Mouse (Mus musculus): ENCODE data around the gene Ass1.
"Not testable (repeated sequence)": the region's sequence is repeated elsewhere in the genome, so short reads cannot be mapped to it uniquely, and the experiment has no call there.

Ass1 gene

DNA sequence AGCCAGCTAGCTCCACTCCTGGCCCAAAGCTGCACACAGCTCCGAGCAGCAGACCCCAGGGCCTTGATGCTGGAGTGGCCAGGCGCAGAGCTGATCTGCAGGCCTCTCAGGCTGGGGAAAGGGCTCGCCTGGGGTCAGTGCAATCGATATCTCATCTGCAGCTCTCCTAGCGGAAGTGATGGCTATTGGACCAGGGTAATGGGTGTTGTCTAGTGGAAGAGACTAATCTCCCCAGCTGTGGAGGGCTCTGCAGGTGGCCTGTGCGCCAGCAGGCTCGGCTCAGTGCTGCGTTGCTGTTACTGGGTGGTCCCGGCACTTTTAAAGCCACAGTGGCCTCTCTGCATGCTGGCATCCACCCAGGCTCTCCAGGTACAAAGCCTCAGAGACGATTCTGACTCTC is 55.8 kb downstream of the Ass1 start:
- DNase-seq (ENCODE audit: extremely low read depth, low read depth) = no peak

GRCm38 (mm10) chr2:31530201-31530600 is 60.2 kb downstream of the Ass1 start:
- DNase-seq (ENCODE audit: extremely low read depth, low read depth) = no peak

- no peak for DNase-seq (ENCODE audit: extremely low read depth, low read depth)
These were observed 67.0 kb downstream of the Ass1 start for GRCm38 (mm10) chr2:31537054-31537453.

DNA sequence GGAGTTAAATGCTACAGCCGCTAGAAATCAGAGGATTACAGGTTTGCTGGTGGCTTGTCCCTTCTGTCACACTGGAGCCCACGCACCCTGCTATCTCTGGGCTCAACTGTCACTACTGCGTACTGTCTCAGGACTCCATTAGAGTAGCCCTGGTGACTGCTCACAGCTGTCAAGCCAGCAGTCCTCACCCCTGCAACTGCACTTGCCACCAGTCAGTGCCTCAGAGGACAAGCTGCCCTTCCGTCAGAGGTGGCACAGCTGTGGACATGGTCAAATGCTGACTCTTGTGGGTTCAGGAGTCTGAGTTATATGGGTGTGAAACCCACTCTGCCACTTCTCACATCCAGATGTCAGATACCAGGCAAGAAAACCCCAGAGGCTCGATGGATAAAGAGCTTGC is 68.7 kb downstream of the Ass1 start:
- no peak for DNase-seq (ENCODE audit: extremely low read depth, low read depth)

- no peak for DNase-seq (ENCODE audit: extremely low read depth, low read depth)
These were observed 71.6 kb downstream of the Ass1 start for GRCm38 (mm10) chr2:31541581-31541980.

DNA sequence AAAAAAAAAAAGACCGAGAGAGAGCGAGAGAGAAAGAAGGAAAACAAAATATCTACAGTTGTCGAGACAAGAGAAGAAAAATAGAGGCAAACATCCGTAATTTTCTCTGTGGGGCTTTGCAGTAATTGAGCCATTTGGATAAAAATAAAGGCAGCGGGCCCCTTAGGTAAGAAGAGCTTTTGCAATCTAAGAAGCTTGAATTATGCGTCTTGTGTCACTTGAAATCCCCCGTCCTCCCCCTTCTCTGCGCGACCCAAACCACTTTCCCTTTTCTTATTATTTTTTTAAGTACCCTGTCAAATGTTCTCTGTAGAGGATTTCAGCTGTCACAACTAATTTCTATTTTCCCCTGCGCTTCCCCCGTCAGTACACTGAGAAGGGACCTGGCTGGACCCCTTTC is 77.7 kb downstream of the Ass1 start:
- no peak for DNase-seq (ENCODE audit: extremely low read depth, low read depth)

DNA sequence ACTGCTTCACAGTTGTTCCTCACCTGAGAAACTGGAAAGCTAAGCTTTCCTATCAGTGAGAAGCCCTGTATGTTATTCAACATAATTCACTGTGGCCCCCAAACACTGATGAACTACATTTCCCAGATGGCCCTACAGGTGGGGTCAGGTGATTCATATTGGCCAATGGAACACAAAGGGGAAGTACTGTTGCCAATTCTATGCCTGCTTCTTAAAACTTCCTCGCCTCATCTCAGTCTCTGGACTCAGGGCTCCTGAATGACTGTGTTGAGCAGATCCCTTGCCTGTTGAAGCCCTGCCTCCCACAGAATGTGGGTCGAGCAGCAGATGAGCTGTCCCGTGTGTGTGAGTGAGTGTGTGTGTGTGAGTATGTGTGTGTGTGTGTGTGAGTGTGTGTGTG is 80.5 kb downstream of the Ass1 start:
- peak; percentile 50 for DNase-seq (ENCODE audit: extremely low read depth, low read depth)

DNA sequence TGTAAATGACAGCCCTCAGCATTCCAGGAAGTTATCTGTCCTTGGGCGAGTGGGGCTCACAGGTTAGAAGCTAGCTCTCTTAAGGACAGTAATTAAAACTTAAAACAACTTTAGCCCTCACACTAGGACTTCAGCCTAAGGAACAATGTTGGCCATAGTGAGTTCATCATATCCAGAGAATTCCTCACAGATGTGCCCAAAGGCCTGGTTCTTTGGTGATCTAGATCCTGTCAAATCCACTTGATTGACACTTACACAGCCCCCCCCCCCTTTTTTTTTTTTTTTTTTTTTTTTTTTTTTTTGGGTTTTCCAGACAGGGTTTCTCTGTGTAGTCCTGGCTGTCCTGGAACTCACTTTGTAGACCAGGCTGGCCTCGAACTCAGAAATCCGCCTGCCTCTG is 81.3 kb downstream of the Ass1 start:
- DNase-seq (ENCODE audit: extremely low read depth, low read depth) = not testable (repeated sequence)

- no peak for DNase-seq (ENCODE audit: extremely low read depth, low read depth)
These were observed 82.0 kb downstream of the Ass1 start for GRCm38 (mm10) chr2:31551971-31552370.

DNA sequence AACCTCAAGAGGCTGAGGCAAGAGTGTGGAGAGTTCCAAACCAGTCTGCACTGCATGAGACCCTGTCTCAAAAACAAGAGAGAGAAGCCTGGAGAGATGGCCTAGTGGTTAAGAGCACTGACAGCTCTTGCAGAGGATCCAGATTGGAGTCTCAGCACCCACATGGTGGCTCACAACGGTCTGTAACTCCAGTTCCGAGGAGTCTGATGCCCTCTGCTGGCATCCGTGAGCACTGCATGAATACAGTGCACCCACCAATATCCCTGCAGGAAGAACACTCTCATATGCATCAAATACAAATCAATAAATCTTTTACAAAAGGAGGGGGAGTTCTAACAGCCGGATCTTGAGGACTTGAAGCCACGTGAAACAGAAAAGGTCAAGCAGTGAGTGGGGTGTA is 84.6 kb downstream of the Ass1 start:
- no peak for DNase-seq (ENCODE audit: extremely low read depth, low read depth)

Measured in MEL-GATA-1-ER (cell line).